Mouse (Mus musculus): ENCODE results near the gene Zfyve19.

DNA sequence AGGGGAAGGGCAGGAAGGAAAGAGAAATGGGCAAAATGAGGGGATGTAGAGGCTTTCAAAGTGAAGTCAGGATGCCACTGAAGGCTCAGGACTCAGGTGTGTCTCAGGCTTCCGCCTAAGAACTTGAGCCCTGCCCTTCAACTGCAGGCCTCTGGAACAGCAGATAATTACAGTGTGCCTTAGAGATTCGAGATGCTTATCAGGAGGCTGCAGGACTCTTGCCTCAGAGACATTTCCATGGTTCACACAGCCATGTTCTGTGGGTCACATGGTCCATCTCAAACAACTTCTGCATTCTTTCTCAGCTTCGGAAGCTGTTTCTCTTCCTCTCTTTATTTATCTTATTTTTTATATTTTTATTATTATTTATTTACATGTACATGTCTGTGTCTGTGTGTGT lies 45.3 kb upstream of the Zfyve19 start:
- TF ChIP-seq CTCF (IDR thresholded peaks at IDR 0.05; ENCODE audit: extremely low read depth, insufficient read depth, insufficient read length, insufficient replicate concordance) (no peak), POLR2A (IDR thresholded peaks at IDR 0.05; ENCODE audit: low read depth, low read length) (no peak)

Measured in spleen, adult 2 months (tissue).